In genomic region chr1:34017323-34017722, GRCm38 (mm10) we compare ENCODE assay signal across 19 mouse cellular contexts.
DNase-seq lines count a peak whose midpoint lies in the region; ATAC-seq and TF ChIP-seq lines count a peak whose summit lies in the region.
"Had no signal": no experiment of that assay in that cellular context is flagged by ENCODE, and none has a peak within 500 bp of the region (broad histone marks: within the 10 kb centered on the region; RNA-seq: fewer than 3 reads in every experiment).

No protein-coding gene starts in this region.

- ATAC-seq in hindbrain, embryonic 13.5 days (ENCODE audit: low FRiP score) = no peak
- no peak for ATAC-seq in hindbrain, embryonic 14.5 days (ENCODE audit: low FRiP score)
- peak; percentile 44; the same call in 1 of the 2 replicates for ATAC-seq in kidney, postnatal 0 days (replicated peaks; ENCODE audit: low FRiP score, low read depth)
- ATAC-seq in embryonic facial prominence, embryonic 13.5 days (ENCODE audit: insufficient number of reproducible peaks, insufficient read depth, low FRiP score, low TSS enrichment, low read depth) = no peak
- ATAC-seq in limb, embryonic 14.5 days (ENCODE audit: low FRiP score, low read depth) = no peak
- ATAC-seq: forebrain, embryonic 13.5 days; hindbrain, postnatal 0 days had no signal

- no peak for TF ChIP-seq CTCF in kidney, postnatal 0 days (IDR thresholded peaks at IDR 0.05; ENCODE audit: low read depth)

- H3K27ac ChIP-seq in hindbrain, embryonic 13.5 days = 0 out of 2 replicates have a peak overlapping the region, but pooled peaks have one; percentile 4
- no peak overlapping the region for H3K27ac ChIP-seq in hindbrain, embryonic 14.5 days
- H3K27ac ChIP-seq in kidney, postnatal 0 days = no peak overlapping the region
- 0 out of 2 replicates have a peak overlapping the region, but pooled peaks have one; percentile 28 for H3K27ac ChIP-seq in embryonic facial prominence, embryonic 13.5 days
- no peak overlapping the region for H3K27ac ChIP-seq in limb, embryonic 14.5 days (replicated peaks; ENCODE audit: low read depth, low read length)
- H3K27ac ChIP-seq: forebrain, embryonic 13.5 days; heart, adult 2 months; heart, embryonic 15.5 days; hindbrain, postnatal 0 days had no signal

- H3K4me3 ChIP-seq in hindbrain, embryonic 13.5 days = no peak overlapping the region
- H3K4me3 ChIP-seq in hindbrain, embryonic 14.5 days (replicated peaks; ENCODE audit: low read length) = no peak overlapping the region
- H3K4me3 ChIP-seq in kidney, postnatal 0 days (replicated peaks; ENCODE audit: low read depth, low read length) = no peak overlapping the region
- no peak overlapping the region for H3K4me3 ChIP-seq in embryonic facial prominence, embryonic 13.5 days
- H3K4me3 ChIP-seq in limb, embryonic 14.5 days (replicated peaks; ENCODE audit: low read length) = no peak overlapping the region
- H3K4me3 ChIP-seq: forebrain, embryonic 13.5 days; heart, adult 2 months; heart, embryonic 15.5 days had no signal

- DNase-seq in hindbrain, embryonic 14.5 days (ENCODE audit: low spot score) = no peak
- no peak for DNase-seq in kidney, postnatal 0 days (ENCODE audit: low spot score)
- no peak for DNase-seq in kidney, postnatal 10 days
- no peak for DNase-seq in limb, embryonic 14.5 days (ENCODE audit: low spot score)
- no peak for DNase-seq in testis, postnatal 14 days (ENCODE audit: low spot score)
- DNase-seq: adrenal gland, adult 2 months; adrenal gland, postnatal 25 days; cerebellum, adult 18-20 months; cerebellum, adult 9-11 months; cerebellum, postnatal 36 days; gastrocnemius, postnatal 10 days; heart, adult 2 months; heart, postnatal 14 days had no signal

- no peak overlapping the region for H3K4me2 ChIP-seq in hindbrain, embryonic 13.5 days
- no peak overlapping the region for H3K4me2 ChIP-seq in hindbrain, embryonic 14.5 days (replicated peaks)
- H3K4me2 ChIP-seq in kidney, postnatal 0 days (ENCODE audit: low read length) = peak overlapping the region; percentile 15; the same call in 1 of the 2 replicates
- no peak overlapping the region for H3K4me2 ChIP-seq in embryonic facial prominence, embryonic 13.5 days
- H3K4me2 ChIP-seq in limb, embryonic 14.5 days (replicated peaks; ENCODE audit: low read depth, low read length, severe bottlenecking) = 0 out of 2 replicates have a peak overlapping the region, but pooled peaks have one; percentile 10
- H3K4me2 ChIP-seq: forebrain, embryonic 13.5 days; heart, embryonic 11.5 days; heart, embryonic 15.5 days had no signal

- no peaks in the 10 kb centered on the region for H3K27me3 ChIP-seq in hindbrain, embryonic 13.5 days
- H3K27me3 ChIP-seq in hindbrain, embryonic 14.5 days (ENCODE audit: control insufficient read depth, insufficient read depth, low read length) = no peaks in the 10 kb centered on the region
- no peaks in the 10 kb centered on the region for H3K27me3 ChIP-seq in kidney, postnatal 0 days (ENCODE audit: insufficient read depth, low read length)
- H3K27me3 ChIP-seq in embryonic facial prominence, embryonic 13.5 days = no peaks in the 10 kb centered on the region
- no peaks in the 10 kb centered on the region for H3K27me3 ChIP-seq in limb, embryonic 14.5 days (ENCODE audit: control insufficient read depth, insufficient read depth, low read length)
- H3K27me3 ChIP-seq: forebrain, embryonic 13.5 days; heart, embryonic 15.5 days had no signal

- H3K36me3 ChIP-seq in hindbrain, embryonic 13.5 days = no peaks in the 10 kb centered on the region
- H3K36me3 ChIP-seq in hindbrain, embryonic 14.5 days (replicated peaks; ENCODE audit: control insufficient read depth, insufficient read depth) = no peaks in the 10 kb centered on the region
- no peaks in the 10 kb centered on the region for H3K36me3 ChIP-seq in kidney, postnatal 0 days (ENCODE audit: insufficient read depth, low read length)
- H3K36me3 ChIP-seq in embryonic facial prominence, embryonic 13.5 days = no peaks in the 10 kb centered on the region
- no peaks in the 10 kb centered on the region for H3K36me3 ChIP-seq in limb, embryonic 14.5 days (ENCODE audit: control insufficient read depth, insufficient read depth, low read length)
- H3K36me3 ChIP-seq: heart, embryonic 15.5 days had no signal

- no peak for TF ChIP-seq POLR2A in limb, embryonic 14.5 days (IDR thresholded peaks at IDR 0.05; ENCODE audit: borderline replicate concordance, extremely low read depth, insufficient read depth, insufficient read length)

- peaks cover 29% of the 10 kb centered on the region for H3K4me1 ChIP-seq in hindbrain, embryonic 13.5 days (replicated peaks)
- peaks cover 16% of the 10 kb centered on the region for H3K4me1 ChIP-seq in hindbrain, embryonic 14.5 days (replicated peaks; ENCODE audit: control insufficient read depth, insufficient read depth, low read length)
- H3K4me1 ChIP-seq in kidney, postnatal 0 days (replicated peaks; ENCODE audit: insufficient read depth, low read length) = no peaks in the 10 kb centered on the region
- peaks cover 23% of the 10 kb centered on the region for H3K4me1 ChIP-seq in embryonic facial prominence, embryonic 13.5 days
- H3K4me1 ChIP-seq in limb, embryonic 14.5 days (ENCODE audit: control insufficient read depth, insufficient read depth, low read length) = peaks cover 18% of the 10 kb centered on the region

- no peak overlapping the region for H3K9ac ChIP-seq in hindbrain, embryonic 13.5 days
- H3K9ac ChIP-seq in hindbrain, embryonic 14.5 days = no peak overlapping the region
- no peak overlapping the region for H3K9ac ChIP-seq in kidney, postnatal 0 days (ENCODE audit: low read depth, low read length)
- H3K9ac ChIP-seq in embryonic facial prominence, embryonic 13.5 days = no peak overlapping the region
- H3K9ac ChIP-seq in limb, embryonic 14.5 days (ENCODE audit: low read depth, low read length, severe bottlenecking) = no peak overlapping the region
- H3K9ac ChIP-seq: forebrain, embryonic 13.5 days; heart, embryonic 15.5 days had no signal

- WGBS in hindbrain, embryonic 13.5 days = 90% methylated on average over 4 of the region's 4 CpGs
- 88% methylated on average over 4 of the region's 4 CpGs for WGBS in hindbrain, embryonic 14.5 days
- 60% methylated on average over 4 of the region's 4 CpGs for WGBS in kidney, postnatal 0 days
- 93% methylated on average over 4 of the region's 4 CpGs for WGBS in embryonic facial prominence, embryonic 13.5 days
- WGBS in limb, embryonic 14.5 days = 80% methylated on average over 4 of the region's 4 CpGs

- H3K9me3 ChIP-seq in hindbrain, embryonic 13.5 days = no peaks in the 10 kb centered on the region
- no peaks in the 10 kb centered on the region for H3K9me3 ChIP-seq in hindbrain, embryonic 14.5 days (ENCODE audit: control insufficient read depth, low read length)
- no peaks in the 10 kb centered on the region for H3K9me3 ChIP-seq in kidney, postnatal 0 days (replicated peaks; ENCODE audit: low read length)
- no peaks in the 10 kb centered on the region for H3K9me3 ChIP-seq in embryonic facial prominence, embryonic 13.5 days
- H3K9me3 ChIP-seq in limb, embryonic 14.5 days (ENCODE audit: control insufficient read depth, low read length) = no peaks in the 10 kb centered on the region
- H3K9me3 ChIP-seq: forebrain, embryonic 13.5 days; heart, embryonic 15.5 days had no signal

Comparison
In these comparisons a context has a peak if more than half of its experiments do, and no peak if none do; other contexts are left out.
1. H3K27ac ChIP-seq: peak in hindbrain, embryonic 13.5 days (single experiment) and embryonic facial prominence, embryonic 13.5 days (single experiment); none in hindbrain, embryonic 14.5 days (single experiment), kidney, postnatal 0 days (single experiment) and limb, embryonic 14.5 days (single experiment).
2. H3K4me2 ChIP-seq: peak in kidney, postnatal 0 days (single experiment) and limb, embryonic 14.5 days (single experiment); none in hindbrain, embryonic 13.5 days (single experiment), hindbrain, embryonic 14.5 days (single experiment) and embryonic facial prominence, embryonic 13.5 days (single experiment).